Mouse (Mus musculus) natural killer cell, adult 2 months (primary cell): ENCODE results near the gene Wnt9b.

Source experiments
- DNase-seq, 2 experiments: peaks; one replicate each; pipeline ENCODE4 v3.0.0; 2022; ENCODE audit warnings: low spot score in 2 of 2

Wnt9b gene

DNA sequence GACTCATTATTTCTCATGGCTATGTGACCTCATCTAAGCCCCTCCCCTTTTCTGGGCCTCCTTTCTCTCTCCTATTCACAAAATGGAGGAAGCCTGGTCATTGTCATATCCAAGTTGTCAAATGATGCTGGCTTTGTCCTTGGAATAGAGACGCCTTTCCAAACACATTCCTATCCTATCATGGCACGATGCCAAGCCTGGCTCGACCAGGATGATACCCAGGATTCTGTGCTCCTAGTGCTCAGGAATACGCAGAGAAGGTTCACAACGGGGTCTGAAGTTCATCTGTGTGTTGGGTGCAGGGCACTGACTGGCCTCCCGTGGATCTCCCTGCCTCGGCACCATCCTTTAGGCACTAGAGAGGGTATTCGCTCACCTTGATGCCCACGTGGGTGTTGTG lies 18.0 kb downstream of the Wnt9b start:
- no peak for DNase-seq

DNA sequence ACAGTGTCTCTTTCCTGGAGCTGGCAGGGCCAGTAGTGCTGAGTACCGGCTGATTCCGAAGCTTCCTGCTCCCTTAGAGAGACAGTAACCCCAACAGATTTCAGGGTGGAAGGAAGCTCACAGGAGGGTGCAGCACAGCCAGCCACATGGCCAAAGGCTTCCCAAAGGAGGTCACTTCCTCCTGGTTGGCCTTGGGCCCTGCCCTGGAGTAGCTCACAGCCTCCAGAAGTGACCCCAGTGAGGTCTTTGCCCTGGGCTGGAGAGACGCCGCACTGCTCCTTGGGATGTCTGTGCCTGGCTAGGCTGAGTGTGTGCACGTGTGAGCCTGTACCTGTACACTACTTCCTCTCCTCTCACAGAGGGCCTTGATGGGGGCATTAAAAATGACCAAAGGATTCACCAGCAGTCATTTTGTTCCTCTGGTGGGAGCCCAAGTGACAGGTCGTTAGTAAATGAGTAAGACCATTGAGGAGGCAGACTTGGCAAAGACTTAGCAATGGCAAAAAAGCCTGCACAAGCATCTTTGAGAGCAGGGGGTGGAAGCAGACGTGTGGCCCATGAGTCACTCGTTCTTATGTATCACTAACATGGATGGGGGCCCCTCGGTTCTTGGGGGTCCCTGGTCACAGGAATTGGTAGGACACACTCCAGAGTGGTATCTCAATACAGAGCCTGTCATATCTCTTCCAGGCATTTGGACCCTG lies 20.2 kb downstream of the Wnt9b start:
- no peak for DNase-seq

DNA sequence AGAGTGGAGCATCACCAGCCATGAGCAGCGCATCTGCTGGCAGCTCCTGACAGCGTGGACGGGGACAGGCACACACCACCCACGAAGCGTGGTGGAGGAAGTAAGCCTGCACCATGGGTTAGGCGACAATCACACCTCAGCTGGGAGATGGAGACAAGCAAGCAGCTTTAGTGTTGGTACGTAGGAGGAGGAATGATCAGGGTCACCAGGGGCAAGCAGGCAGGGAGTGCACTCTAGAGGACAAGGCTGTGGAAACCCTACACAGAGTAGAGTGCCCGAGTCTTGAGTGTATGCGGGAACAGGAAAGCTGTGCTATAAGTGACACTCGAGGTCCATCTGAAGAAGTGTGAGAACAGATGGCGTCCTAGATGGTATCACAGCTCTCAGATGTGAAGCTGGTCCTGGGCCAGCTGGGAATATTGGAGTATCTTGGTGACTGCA lies 25.3 kb downstream of the Wnt9b start:
- no peak for DNase-seq

DNA sequence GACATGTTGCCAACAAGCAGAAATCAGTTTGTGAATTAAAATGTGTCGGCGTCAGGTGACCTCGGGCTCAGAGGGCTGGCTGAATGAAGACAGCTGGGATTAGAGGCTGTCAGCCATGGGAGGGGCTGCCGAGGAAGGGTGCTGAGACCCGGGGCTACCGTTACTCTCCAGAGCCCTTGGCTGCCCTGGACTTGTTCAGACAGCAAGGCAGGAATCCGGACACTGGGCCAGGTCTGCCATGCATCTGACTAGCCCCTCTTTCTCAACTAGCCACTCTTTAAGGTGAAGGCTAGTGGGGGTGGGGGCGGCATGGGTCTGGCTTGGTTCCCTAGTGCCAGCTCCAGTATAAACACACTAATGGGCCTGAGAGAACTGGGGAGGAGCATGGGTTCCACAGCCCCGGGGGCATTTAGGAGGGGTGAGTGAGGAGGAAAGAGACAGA lies 27.6 kb downstream of the Wnt9b start:
- no peak for DNase-seq

DNA sequence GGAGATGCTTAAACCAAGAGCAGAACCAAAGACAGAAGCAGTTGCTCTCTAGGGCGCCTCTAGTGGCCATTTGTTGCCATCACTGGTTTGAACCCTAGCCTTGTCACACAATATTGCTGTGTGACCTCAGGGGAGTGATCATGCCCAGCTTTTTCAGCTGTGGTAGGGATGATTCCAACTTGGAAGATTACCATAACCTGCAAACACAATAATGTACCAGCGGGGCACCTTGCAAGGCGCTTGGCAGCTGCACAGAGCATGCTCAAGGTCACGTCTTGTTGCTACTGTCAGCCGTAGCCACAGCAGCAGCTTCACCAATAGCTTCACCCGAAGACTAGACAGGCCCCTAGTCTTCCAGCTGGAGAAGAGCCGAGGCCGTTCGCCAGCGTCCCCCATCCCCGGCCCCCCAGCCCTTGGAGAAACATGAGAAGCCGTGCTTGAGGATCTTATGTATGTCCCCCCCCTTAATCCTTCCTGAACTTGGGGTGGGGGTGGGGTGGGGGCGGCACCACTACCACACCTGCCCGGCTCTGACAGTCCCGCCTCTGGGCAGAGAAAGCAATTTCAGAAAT lies 28.1 kb downstream of the Wnt9b start:
- no peak for DNase-seq

DNA sequence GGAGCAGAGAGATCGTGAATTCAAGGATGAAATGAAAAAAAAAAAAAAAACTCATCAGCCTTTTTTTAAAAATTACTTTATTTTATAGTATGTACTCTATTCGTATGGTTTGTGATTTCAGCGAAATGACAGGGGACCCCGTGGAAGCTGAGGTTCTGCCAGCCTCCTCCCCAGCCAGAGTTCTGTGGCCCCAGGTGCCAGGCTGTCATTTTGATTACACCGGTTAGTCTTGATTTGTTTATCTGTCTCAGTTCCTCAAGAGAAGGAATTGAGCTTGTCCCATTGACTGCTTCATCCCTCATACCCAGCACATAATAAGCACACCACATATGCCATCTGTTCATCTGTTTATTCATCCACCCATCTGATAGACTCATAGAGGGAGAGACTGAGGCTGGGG lies 30.2 kb downstream of the Wnt9b start:
- no peak for DNase-seq

DNA sequence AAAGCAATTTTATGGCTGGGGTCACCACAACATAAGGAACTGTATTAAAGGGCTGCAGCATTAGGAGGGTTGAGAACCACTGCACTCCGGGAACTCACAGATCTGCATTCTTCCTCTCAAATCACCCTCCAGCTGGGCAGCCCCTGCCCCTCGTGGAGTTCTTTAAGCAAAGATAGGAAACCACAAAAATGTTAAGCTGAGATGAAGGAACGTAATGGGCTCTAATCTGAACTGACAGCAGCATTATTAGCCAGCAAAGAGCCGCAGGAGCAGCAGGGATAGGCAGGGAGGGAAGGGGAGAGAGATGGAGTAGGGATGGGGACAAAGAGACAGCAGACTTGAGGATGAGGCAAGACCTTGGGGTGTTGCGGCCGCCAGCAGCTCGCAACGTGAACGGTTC lies 32.6 kb downstream of the Wnt9b start:
- no peak for DNase-seq

DNA sequence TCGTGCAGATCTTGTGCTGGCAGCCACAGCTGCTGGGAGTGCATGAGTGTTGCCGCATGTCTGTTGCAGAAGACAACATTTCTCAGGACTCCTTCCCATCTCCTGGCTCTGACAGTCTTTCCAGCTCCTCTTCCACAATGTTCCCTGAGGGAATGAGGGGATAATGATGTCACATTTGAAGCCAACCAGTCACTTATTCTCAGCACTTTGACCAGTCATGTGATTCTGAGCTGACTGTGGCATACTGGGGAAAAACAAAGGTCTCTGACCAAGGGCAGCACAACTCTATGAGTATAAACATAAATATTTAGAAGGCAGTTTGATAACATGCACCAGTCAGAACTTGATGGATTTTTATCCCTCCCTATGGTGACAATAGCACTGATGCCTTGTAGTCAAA lies 35.5 kb downstream of the Wnt9b start:
- no peak for DNase-seq

DNA sequence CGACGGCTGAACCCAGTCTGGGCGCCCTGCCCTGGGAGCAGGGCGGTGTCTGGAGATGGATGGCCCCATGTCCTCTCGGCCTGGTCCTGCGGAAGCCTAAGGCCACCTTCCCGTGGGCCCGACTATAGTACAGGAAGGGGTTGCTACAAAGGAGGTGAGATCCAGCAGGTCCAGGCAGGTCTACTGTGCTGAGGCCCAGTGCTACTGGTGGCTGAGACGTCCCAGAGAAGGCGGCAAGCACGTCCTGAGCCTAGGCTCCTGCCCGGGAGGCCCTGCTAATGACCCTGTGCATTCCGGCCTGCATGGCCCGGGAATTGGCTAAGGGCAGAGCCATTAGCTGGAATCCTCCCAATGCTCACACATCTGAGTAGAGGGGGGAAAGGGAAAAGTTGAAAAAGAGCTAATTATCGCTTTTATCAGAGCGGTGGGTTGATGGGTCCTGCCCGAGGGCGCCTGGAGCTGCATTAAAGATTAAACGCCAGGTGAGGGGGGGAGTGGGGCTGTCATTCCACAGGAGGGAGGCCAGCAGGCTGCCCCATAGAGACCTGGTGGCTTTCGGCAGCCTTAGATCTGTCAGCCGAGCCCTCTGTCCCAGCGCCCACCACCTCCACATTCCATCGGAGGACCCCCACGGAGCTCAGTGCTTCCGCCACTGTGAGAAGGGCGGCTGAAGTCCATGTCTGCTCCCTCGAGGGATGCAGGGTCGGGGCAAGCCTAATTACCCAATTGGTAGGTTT lies 37.6 kb downstream of the Wnt9b start:
- DNase-seq = no peak

DNA sequence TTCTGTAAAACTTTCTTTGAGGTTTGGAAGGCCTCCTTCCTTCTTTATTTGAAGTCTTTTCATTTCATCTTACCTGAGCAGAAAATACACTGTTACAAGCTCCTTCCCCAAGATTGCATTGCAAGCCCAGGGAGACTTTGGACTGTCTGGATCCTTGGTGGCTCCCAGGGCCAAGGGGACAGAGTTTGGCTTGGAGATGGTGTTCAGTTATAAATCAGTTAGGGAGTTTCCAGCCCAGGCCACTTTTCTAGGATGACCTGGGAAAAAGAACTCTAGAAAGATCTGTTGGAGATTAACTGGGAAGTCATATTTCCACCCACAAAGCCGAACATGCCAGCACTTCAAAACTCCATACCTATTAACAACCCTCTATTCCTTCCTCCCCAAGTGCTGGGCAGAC lies 39.6 kb downstream of the Wnt9b start:
- no peak for DNase-seq

DNA sequence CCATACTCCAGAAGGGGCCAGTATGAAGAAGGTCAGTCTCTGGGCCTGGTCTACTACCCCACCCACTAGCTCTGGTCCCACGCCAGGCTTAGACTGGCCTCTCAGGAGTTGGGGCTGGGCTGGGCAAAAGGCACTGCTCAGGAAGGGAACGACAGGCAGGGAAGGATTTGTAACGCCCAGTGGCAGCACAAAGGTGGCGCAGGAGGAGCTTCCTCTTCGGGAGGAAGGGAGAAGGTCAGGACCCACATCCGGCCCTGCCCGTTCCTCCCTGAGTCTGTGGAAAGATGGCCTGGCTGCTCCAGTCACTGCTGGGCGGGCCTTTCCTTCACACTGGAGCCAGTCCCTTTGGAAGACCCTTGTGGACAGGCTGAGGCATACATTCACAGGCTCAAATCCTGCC lies 42.6 kb downstream of the Wnt9b start:
- no peak for DNase-seq

DNA sequence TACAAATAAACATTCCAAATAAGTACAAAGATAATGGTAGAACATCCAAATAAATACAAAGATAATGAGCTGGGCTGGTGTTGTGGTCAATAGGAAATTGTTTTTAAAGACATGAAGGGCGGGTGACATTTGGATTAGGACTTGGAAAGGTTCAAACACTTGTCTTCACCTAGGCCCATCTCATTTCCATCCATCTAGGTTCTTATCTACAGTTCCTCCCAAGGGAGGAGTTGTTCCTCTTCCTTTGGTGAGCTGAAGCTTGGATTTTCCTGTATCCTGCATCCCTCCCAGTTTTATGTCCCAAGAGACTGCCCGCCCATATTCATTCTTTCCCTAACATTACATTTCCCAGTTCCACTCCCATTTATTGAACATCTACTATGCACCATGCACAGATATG lies 51.4 kb downstream of the Wnt9b start:
- DNase-seq = no peak

DNA sequence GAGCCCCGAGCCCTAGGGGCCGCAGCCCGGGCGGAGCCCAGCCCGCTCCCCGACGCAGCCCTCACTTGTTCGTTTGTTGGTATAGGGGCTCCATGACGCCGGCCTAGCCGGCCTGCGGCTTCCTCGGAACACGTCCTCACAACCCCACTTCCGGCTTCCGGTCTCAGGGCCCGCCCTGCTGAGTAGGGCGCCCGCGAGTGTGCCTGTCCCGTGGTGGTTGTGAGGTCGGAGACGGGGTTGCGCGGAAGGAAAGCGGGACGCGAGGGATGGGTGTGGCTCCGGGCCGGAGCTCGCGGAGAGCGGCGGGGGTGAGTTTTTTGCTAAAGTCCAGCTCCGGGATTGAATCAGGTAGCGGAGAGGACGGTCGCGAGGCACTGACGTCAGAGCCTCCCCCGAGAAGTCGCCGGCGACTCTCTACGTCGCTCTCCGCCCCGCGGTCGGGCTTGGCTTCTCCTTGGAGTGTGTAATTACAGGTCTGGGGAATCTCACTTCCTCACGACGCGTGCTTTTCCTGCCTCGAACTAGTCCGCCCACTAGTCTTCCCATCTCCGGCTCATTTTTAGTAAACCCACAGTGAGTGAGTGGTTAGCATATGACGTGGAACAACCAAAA lies 52.0 kb downstream of the Wnt9b start, which contains the start of gene Gosr2:
Gene Gosr2 (minus strand): TSS at position 334 of the 612 bp plus-strand sequence.
- peak; percentile 94 for DNase-seq

DNA sequence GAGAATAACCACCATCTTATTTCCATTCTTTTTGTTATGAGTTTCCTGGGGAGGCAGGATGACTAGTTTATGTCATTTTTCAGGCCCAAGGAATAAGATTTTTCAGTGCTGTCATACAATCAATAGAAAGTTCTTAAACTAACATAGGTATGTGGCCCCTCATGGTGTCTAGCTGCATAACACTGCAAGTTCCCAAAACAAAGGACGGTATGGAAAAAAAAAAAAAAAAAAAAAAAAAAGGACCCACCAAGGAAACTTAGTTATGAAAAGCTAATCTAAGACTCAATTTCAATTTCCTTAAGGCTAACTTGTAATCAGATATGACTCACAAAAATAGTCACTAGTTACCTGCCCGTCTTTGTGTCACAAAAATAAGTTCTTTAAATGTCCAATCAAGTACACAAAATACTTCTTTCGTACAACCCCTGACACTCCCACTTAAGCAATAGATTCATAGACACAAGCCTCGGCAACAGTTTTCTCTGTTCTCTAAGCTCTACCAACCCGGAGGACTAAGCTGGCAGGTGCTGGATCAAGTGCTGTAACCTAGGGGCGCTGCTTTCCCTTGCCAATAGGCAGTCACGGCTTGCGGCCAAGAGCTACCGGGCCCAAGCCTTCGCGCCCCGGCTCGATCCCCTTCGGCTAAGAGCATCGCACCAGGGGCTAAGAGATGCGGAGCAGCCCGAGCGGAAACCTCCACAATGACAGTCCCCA lies 52.6 kb downstream of the Wnt9b start:
- DNase-seq = no peak

DNA sequence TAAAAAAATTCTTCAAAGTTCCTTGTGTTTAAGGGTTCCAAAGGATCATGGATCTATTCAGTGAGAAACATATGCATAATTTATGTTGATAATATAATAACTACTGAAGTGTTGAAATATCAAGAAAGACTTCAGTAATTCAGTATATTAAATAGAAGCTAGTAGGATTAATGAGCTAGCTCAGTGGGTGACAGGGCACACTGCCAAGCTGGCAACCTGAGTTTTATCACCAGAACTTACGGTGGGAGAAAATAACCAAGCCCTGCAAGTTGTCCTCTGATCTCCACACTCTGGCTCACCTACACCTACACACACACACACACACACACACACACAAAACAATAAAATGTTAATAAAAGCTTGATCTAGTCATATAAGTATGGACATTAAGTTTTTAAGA lies 56.4 kb downstream of the Wnt9b start:
- DNase-seq = no peak

DNA sequence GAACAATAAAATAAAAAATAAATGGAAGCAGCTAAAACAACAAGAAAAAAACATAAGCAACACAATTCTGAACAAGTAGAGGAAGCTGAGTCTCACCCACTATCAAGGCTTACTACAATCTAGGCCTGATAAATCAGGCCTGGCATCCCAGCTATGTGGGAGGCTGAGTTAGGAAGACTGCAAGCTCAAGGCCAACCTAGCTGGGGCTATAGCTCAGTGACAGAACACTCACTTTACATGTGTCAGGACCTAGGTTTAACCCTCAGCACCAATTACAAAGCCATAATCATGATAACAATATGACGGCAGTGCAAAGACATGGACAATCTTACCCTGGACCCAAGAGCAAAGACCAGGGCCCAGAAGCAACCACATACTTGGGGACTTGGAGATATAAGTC lies 58.6 kb downstream of the Wnt9b start:
- no peak for DNase-seq

DNA sequence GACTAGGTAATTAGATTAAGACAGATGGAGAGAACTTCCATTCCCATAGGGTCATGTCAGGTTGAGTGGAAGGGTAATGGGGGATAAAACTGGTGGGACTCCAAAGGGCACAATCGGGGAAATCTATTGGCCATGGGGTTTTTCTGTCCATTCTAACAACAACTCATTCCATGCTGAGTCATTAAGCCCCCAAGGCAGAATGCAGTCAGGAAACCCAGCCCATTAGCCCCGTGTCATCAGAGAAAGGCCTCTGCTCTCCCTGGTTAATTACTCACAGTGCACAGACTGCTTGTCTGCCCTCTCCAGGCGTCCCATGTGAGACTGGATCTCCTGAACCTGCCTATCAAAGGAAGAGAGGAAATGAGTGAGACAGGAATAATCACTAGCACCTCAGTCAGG lies 60.6 kb downstream of the Wnt9b start:
- DNase-seq = no peak

DNA sequence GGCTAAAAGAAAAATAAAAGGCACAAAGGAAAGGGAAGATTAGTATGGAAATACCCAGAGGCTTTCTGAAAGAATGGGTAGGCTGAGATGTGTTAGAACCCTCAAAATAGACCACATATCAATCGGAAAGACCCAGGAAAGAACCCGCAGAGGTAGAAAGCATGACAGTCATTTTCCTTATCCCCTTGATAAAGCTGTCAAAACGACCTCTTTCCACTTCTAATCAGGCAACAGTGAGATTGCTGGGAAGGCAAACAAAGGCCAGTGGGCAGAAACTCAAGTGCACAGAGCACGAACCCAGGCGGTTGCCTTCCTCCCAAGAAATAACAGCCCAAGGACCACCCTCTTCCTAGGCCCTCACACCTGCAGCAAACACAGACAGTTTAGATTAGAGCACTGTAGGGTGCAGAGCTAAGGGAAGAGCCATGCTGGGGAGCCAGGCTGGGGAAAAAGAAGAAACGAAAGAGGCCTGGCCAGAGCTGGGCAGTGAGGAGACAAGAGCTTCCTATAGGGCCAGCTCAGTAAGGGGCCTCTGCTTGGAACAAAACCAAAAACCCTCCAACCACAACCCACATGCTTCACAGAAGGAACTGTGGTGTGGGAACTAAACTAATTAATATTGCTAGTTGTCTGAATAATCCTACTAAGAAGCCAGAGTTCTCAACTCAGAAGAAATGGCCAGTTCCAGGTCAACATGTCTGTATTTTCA lies 61.2 kb downstream of the Wnt9b start:
- no peak for DNase-seq

DNA sequence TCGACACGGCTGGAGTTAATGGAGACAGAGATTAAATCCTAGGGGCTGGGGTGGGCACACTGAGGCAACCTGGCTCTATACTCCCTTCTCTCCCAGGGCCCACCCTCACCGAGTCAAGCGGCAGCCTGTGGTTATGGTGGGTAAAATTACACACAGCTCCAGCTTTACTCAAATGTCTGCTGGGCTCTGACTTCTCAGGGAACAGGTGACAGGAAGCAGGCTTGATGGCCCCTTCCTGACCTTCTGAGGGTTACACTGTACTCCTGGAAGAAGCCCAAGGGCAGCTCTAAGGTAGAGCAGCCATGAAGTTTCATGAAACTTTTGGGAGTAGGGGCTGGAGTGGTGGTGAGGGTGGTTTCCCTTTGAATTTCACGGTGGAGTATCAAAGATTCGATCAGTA lies 62.9 kb downstream of the Wnt9b start:
- DNase-seq = no peak

DNA sequence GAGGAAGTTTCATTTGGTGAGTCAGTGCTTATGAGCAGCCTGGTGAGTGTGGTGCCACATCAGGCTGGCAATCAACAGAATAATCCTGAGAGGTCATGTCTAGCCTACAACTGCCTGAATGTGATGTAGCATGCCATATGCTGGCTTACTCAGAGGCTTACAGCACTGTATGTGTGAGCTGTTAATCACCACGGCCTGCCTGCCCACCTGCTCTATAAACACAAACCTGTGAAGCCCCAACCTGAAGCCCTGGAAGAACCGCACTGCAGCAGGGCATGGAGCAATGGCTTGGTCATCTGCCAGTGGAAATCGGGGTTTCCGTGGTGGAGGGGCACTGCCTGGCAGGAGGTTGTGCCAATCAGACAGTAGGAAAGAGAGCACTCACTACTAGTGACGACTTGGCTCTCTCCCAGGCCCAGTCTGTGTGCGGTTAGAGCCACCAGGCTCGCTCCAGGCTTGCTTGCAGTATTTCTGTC lies 64.3 kb downstream of the Wnt9b start:
- DNase-seq = no peak

DNA sequence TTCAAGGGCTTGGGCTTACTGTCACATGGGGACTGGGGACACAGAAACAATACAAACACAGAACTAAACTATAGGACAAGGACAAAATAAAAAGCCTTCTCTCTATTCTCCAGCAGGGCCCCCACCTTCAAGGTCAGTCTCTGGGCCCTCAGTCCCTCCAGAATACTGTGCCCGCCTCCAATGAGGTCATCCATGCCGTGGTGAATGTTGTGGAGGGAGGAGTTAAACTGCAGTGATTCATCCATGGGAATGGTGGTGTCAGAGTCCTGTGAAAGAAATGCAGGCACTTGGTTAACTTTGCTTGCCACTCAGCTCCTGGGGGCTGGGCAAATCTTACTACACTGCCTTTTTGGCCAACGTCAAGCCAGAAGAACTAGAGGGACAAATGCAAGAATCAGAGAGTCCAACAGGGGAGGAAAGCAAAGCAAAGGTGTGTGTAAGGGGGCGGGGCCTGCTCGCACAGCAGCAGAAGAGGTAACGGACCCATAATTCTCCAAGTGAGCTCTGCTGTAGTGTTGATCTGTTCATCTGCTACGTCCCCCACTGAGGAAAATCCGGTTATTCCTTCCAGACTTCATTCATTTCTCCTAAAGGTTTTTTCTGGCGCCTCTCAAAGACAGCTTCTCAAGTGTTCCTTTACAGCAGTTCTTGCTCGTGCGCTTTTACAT lies 65.8 kb downstream of the Wnt9b start:
- no peak for DNase-seq
